Mouse (Mus musculus) left cerebral cortex, adult 11 months (tissue): ENCODE data around the gene Abhd17a.

Experiments used
- DNase-seq: peaks from one replicate; pipeline ENCODE4 v3.0.0; 2022; ENCODE audit warnings: low spot score

The Abhd17a gene

GRCm38 (mm10) chr10:80546945-80547344, 43.2 kb downstream of the Abhd17a start:
- DNase-seq = no peak

- no peak for DNase-seq
Observed at GRCm38 (mm10) chr10:80545590-80545989, 44.6 kb downstream of the Abhd17a start.

GRCm38 (mm10) chr10:80543873-80544272, 46.3 kb downstream of the Abhd17a start:
- no peak for DNase-seq

GRCm38 (mm10) chr10:80539493-80539892, 50.6 kb downstream of the Abhd17a start:
- DNase-seq = no peak

- DNase-seq = no peak
Observed at GRCm38 (mm10) chr10:80538710-80539394, 51.3 kb downstream of the Abhd17a start, which contains the start of gene Atp8b3. Gene Atp8b3, minus strand, starts transcription at chr10:80539124.

GRCm38 (mm10) chr10:80538180-80538579, 52.0 kb downstream of the Abhd17a start:
- DNase-seq = no peak

GRCm38 (mm10) chr10:80535711-80536110, 54.4 kb downstream of the Abhd17a start:
- no peak for DNase-seq

GRCm38 (mm10) chr10:80535071-80535470, 55.1 kb downstream of the Abhd17a start:
- no peak for DNase-seq

GRCm38 (mm10) chr10:80533704-80534103, 56.4 kb downstream of the Abhd17a start:
- no peak for DNase-seq
